Mouse (Mus musculus): Measurements from ENCODE around the gene Eftud2.
A peak's percentile ranks its signal among the peaks of the same experiment; 100 is the strongest.

Eftud2 gene

DNA sequence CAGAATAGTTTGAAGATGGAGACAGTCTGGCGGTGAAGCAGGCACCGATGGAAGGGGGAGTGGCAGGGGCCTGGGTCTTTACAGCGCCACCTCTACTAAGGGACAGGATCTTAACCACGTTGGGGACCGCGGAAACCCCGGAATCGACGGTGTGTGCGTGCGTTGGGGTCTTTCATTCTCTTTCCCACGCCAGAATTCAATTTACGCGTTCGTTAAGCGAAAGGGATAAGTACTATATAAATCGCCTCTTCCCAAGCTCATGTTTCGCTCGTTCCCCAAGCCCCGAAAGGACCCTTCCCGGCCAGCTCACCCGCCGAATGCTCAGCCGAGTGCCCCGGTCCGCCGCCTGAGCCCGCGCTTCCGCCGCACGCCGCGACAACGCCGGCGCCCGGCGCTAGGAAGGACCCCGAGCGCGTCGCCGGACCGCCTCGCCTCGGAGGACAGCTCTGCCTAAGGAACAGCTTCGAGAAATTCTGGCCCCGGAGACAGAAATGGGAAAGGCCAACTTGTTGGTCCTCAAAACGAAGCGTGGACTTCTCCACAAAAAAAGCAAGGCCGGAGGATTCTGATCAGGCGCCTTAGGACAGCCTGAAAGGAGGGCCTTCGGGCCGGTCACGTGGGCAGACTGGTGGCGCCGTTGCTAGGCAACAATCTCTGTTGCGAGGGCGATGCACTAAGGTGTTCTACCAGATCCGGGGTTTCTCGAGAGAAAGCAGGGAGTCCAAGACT, at the start of gene Eftud2, which contains the start of gene Ccdc103:
TSS of gene Eftud2 (minus strand) at position 401 of the 729 bp plus-strand sequence.
TSS of gene Ccdc103 (plus strand) at position 620 of the 729 bp plus-strand sequence.
- DNase-seq (ENCODE audit: low spot score in 2 of 2) = peak; percentile 95

DNA sequence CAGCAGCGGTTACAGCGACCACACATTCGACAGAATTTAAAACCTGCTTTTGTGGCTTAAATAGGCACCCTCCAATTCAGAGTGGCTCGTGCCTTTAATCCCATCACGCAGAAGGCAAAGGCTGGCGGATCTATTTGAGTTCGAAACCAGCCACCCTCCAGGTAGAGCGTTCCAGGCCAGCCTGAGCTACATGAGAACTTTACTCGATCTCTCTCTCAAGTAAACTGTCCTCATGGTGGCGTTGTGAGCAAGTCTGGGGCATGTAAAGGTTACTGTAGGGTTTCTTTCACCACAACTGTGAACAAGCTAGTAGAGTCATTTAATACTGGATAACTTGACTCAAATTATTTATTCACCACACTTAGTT, 44.5 kb upstream of the Eftud2 start:
- DNase-seq (ENCODE audit: low spot score in 2 of 2) = no peak

DNA sequence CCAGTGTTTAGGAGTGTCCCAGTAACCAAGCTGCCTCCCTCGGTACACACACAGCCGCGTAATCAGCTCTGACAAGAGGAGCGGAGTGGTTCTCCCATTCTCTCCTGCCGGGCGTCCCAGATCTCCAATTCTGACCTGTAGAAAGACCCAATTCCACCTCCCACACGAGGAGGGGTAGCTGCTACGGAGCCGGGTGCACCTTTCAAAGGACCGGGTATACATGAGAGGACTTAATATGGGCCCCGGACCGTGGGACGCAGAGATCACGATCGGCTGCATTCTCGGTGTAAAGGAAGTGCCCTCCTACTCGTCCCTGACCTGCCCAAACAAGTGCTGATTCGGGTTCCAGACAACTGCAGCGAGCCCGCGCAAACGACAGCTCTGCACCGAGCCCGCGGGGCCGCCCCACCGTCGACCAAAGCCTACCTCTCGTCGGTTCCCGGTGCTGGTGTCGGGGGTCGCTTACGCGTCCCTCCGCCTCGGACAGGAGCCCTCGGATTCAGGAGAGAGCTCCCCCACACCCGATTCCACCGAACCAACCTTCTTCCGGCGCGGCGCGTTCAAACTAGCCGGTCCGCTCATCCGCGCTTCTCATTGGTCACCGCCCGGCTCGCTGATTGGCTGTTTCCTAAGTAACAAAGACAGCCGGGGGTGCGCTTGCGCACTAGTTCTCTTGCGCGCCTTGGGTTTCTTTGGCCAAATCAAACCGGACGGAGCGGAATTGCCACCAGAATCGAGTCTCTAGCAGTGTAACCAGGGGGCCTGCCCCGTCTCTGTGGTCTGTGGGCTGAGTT, 44.0 kb upstream of the Eftud2 start, which contains the start of gene Kif18b:
TSS of gene Kif18b (minus strand) at position 568 of the 794 bp plus-strand sequence.
- peak; percentile 92 to 94 for DNase-seq (ENCODE audit: low spot score in 2 of 2)

DNA sequence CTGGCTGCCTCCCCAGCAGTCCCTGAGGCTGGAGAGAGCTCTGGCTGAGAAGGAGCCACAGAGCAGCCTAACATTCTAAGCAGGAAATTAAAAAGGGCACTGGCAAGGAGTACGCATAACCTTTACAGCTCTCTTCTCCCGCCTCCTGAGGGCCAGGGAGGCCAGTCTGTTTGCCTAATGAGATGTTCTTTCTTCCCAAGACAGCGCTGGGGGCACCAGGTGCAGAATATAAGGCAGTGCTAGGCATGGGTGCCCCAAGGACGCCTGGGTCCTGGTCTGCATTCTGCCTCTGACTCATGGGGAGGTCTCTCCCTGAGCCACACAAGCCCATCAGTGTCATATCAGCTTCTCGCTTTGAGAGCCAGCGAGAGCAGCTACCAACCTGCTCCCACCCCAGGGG, 40.7 kb upstream of the Eftud2 start:
- DNase-seq (ENCODE audit: low spot score in 2 of 2) = no peak

DNA sequence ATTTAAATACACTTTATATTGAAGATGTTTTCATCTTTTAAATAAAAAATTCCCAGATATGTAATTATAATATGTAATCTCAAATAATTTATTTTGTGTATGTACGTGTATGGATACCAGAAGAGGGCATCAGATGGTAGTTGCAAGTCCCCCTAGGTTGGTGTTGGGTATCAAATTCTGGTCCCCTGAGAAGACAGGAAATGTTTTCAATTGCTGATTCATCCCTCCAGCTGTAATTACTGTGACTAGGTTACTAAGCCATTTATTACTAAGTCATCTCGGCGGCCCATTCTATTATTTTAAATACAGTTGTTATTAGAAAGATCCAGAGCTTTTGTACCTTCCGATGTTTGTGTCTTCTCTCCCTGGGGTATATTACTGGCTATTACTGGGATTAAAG, 37.3 kb upstream of the Eftud2 start:
- DNase-seq (ENCODE audit: low spot score in 2 of 2) = no peak

DNA sequence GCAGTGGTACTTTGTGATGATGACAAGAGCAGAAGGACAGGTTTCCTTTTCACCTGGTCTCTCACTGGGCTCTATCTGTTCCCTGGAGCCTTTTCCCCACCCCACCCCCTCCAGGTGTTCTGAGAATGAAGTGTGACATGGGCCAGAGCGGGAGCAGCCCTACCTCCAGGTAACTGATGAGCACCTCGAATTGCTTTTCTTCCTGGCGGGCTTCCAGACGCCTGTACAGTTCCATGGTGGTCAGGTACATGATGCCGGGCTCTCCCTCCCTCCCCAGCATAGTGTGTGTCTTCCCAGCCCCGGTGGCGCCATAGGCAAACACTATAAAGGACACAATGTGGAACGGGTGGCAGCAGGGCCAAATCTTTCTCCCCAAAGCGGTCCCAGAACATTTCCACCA, 34.6 kb upstream of the Eftud2 start:
- DNase-seq (ENCODE audit: low spot score in 2 of 2) = no peak

DNA sequence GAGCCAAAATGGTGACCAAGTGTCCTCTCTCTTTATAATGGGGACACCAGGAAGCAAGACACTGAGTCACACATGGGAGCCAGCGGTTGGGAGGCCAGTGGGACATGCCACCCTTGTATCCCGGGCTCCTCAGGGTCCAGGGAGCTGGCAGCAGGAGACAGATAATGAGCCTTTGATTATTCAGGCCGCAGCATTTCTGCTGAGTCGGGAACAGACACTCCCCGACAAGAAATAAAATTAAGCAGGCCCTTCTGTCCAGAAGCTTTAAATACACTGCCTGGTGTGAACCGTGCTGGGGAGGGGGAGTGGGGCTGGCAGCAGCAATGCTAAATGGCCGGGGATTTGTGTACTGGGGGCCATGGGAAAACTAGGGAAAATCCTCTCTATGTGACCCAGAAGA, 30.6 kb upstream of the Eftud2 start:
- no peak for DNase-seq (ENCODE audit: low spot score in 2 of 2)

DNA sequence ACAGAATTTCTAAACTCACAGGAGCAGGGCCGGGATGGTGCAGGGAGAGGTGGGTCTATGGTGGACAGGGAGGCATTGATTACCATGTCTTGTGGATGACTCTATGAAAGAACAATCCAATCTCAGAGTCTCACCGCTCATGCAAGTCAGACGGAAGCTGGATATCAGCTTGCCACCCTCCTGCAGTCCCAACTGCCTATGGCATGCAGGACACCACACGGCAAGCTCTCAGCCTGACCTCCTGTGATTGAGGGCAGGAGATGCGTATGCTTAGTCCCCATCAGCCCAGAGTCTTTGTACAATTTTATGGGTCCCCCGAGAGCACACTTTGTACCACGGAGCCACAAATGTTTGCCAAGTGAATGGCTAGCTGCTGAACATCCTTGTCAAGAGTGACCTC, 22.9 kb upstream of the Eftud2 start:
- DNase-seq (ENCODE audit: low spot score in 2 of 2) = no peak

DNA sequence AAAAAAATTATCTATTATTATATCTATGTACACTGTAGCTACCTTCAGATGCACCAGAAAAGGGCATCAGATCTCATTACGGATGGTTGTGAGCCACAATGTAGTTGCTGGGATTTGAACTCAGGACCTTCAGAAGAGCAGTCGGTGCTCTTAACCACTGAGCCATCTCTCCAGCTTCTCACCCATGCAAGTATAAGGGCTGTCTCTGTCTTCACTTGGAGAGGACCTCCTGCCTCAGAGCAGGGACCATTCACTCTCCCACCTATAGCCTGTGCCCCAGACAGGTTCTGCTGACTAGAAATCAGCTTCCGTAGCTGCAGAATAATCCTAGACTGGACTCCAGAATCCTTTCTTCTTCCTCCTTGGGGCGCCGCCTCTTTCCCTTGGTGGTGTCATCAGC, 21.3 kb upstream of the Eftud2 start:
- no peak for DNase-seq (ENCODE audit: low spot score in 2 of 2)

DNA sequence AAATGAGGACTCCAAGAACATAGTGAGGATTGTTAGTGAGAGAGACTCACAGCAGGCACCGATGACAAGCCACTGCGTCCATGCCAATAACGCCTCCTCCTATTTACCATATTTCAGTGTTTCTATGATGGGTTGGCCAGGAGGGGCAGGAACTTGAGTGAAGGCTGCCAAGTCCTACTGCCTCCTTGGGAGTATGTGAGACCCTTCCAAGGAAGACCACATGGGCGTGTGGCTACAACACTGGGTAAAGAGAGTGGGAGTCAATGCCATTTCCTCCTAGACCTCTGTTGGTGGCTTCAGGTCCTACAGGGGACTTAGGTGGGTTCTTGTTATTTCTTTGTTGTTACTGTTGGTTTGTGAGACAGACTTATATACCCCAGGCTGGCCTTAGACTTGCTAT, 20.4 kb upstream of the Eftud2 start:
- no peak for DNase-seq (ENCODE audit: low spot score in 2 of 2)

DNA sequence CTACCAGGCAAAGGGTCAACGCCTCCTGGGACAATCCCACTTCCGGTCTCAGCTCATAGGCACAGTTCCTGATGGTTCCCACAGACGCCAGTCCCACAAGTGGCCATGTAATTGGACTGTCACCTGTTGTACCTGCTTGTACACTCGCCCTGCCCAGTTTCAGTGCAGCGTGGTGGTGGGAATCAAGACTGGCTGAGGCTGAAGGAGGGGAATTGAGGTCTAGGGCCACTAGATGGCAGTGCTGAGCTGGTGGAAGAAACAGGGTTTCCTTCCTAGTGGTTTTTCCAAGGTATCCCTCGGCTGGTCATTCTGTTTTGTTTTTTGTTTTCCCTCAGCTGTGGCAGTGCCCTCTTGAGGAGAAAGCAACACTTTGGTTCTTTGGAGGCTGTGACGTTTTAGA, 20.0 kb upstream of the Eftud2 start, which contains the start of gene Gfap:
TSS of gene Gfap (minus strand) at position 150 of the 400 bp plus-strand sequence.
- DNase-seq (ENCODE audit: low spot score in 2 of 2) = peak; percentile 17 to 39

DNA sequence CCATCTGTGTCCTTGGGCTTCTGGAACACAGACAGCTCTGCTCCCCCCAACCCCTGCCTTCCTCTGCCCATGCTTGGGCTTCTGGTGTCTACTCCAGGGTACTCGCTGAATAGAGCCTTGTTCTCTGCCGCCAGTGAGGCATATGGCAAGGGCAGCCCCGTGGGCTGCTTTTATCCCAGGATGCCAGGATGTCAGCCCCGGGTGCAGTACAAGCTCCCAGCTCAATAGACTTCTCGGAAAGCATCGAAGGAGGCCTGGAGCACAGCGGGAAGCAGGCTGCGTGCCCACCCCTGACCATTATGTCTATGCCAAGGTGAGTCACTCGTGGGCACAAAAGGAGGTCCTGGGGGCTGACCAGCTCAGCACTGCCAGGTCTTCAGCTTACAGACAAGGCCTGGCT, 17.6 kb upstream of the Eftud2 start:
- DNase-seq (ENCODE audit: low spot score in 2 of 2) = no peak

DNA sequence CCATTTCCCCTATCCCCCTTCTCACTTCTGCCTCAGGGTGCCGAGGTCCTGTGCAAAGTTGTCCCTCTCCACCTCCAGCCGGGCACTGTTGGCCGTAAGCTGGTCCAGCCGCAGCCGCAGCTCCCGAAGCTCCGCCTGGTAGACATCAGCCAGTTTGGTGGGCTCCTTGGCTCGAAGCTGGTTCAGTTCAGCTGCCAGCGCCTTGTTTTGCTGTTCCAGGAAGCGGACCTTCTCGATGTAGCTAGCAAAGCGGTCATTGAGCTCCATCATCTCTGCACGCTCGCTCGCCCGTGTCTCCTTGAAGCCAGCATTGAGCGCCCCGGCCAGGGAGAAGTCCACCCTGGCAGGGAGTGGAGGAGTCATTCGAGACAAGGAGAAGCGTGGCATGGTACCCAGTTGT, 15.9 kb upstream of the Eftud2 start:
- DNase-seq (ENCODE audit: low spot score in 2 of 2) = no peak

DNA sequence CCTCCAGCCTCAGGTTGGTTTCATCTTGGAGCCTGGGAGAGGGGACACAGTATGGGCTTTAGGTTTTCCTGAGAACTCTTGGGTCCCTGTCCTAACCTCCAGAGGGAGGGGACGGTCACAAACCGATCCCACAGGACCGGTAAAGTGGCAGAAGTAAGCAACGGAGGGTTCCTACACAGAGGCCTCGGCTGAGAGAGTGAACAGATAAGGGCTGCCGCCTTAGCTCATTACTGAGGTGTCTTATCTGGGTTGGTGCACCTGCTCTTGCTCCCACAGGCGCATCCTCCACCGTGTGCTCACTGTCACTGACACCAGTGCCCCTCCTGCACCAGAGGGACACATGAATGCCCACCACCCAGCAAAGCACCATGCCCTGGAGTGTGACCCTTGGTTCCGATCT, 15.0 kb upstream of the Eftud2 start:
- DNase-seq (ENCODE audit: low spot score in 2 of 2) = no peak

DNA sequence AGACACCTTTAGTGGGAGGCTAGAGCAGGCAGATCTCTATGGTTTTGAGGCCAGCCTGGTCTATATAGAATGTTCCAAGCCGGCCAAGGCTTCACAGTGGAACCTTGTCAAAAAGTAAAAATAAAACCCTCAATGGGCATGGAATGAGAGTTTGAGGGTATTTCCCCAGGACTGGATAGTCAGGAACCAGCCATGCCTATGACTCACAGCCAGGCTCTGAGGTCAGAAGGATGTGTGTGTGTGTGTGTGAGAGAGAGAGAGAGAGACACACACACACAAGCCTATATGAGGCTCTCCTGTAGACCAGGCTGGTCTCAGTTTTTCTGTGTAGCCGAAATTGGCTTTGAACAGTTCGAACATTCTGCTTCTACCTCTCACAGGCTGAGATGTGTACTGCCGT, 13.9 kb upstream of the Eftud2 start:
- DNase-seq (ENCODE audit: low spot score in 2 of 2) = no peak

DNA sequence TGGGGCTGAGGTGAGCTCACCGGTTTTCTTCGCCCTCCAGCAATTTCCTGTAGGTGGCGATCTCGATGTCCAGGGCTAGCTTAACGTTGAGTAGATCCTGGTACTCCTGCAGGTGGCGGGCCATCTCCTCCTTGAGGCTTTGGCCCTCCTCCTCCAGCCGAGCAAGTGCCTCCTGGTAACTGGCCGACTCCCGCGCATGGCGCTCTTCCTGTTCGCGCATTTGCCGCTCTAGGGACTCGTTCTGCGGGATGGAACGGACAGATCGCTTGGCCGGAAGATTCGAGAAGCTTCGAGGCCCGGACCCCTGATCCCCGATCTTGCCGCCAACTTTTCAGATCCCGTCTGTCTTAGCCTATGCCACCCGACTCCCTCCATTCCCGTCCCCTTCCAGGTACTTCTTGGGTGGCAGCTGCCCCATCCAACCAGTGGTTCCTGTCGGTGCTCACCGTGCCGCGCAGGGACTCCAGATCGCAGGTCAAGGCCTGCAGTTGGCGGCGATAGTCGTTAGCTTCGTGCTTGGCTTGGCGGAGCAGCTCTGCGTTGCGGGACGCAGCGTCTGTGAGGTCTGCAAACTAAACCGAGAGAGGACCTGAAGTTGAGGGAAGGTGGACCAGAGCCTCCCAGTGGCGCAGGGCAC, 12.3 kb upstream of the Eftud2 start:
- DNase-seq (ENCODE audit: low spot score in 2 of 2) = peak; percentile 45 to 64

DNA sequence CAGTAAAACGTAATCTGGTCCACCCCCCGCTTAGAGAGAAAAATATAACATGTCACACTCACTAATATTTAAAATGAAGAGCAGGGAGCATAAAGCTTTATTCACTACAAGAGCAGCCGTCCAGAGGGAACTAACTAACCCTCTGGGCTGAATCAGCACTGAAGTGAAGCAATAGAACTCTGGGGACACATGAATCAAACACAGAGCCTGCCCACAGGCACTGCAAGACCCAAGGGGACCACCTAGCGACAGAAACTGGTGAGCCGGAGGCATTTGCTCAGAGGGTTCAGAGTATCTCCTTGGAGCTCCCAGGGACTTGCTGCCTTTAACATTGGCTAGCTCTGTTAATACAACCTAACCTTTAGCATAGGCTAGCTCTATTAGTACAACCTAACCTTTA, 9.3 kb upstream of the Eftud2 start:
- no peak for DNase-seq (ENCODE audit: low spot score in 2 of 2)

DNA sequence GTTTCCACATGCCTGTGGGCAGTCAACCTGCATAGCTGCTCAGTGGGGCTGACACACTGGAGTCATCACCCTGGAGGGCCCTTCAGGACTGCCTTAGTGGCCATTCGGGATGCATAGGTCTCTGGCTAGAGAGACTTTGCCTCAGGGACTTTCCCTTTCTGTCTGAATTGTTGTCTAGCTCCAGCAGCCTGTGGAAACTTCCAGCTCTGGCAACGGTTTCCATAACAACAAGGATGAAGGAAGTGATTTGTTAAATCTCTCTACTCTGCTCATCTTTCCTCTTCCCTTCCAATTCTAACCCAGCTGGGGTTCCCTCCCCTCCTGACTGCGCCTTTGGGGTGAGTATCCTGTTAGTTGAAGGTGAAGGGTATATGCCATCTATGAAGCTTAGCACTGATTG, 7.3 kb upstream of the Eftud2 start:
- DNase-seq (ENCODE audit: low spot score in 2 of 2) = no peak

DNA sequence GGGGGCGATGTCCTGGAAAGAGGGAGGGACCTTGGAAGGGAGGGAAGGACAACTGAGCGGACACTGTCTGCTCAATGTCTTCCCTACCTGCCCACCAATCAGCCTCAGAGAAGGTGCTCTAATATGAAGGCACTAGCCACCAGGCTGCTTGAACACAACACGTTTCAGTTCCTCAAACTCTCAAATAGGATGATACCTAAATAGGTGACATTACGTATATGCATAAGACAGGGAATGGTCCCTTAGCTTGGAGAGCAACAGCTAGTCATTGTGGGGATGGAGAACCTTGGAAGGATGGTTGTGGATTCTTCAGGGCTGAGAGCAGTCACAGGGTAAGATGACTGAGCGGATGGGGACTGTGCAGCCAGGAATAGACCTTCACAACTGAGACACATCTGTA, 6.6 kb upstream of the Eftud2 start:
- DNase-seq (ENCODE audit: low spot score in 2 of 2) = no peak

DNA sequence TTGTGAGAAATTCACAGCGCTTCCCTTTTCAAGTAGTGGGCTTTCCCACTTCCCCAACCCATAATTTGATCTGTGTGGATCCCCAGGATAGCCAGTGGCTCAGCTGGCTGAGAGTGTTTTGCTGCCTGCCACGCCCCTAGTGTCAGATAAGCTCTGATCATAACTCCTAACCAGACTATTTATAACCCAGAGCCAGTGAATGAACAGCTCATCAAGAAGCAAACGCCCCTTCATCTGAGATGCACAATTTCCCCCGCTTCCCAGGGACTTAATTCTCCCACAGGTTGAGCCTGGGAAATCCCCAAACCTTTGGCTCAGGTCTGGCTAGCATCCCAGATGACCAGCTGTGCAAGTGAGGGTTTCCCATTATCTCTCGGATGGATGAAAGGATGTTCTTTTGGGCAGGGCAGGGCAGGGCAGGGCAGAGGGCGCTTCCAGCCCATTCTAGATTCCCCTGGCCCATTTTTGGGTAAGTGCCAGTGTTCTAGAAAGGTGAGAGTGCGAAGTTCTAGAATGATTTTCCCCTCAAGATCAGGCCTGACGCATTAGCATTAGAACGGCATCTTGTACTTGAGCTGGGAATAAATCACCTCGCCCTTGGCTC, 3.9 kb upstream of the Eftud2 start, which contains the start of gene Fam187a:
TSS of gene Fam187a (plus strand) at position 554 of the 604 bp plus-strand sequence.
- no peak for DNase-seq (ENCODE audit: low spot score in 2 of 2)

DNA sequence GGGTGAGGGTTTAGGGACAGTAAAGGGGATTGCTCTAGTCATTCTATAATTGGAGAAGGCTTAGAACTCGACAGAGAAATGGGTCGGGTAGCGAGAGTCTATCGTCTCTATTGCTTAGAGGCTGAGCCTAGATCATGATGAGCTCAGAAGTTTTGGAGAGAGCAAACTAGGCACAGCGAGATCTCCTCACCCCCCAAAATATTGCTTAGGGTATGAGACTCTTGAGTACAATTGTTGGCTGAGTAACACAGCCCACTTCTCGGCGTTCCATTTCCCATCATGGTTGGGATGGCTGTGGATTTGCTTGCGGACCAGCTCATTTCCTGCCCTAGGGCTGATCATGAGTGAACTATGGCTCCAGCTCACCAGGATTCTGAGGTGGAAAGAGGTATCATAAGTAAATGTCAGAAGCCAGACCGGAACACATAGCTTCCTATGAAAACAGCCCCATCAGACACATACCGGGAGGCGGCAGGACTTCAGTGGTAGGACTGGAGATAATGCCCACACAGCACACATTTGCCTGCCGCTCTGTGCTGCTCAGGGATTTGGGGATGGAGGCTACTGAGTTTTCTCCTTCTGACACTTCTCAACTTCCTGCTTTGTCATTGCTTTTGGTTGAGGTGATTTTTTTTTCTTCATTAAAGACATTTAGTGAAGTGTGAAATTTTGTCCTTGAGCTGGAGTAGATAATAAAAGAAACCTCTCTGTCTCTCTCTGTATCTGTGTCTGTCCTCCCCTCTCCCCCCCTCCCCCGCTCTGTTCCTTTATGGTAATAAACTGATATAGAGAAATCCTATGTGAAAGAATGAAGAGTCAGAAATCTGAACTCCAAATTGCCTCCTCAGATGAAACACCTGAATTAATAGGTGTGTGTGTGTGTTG, 771 bp upstream of the Eftud2 start:
- DNase-seq (ENCODE audit: low spot score in 2 of 2) = peak in 1 of 2 experiments; percentile 6
